Mouse (Mus musculus) CD4-positive, CD25-positive, alpha-beta regulatory T cell, adult 9 weeks (primary cell): ENCODE measurements around the gene Serpinb6b. TPM values are rescaled to one million over a fixed set of nuclear protein-coding genes. Genes with fewer than 3 reads are reported as not detected.

Source experiments
- polyA plus RNA-seq: library from polyadenylated mRNA; unstranded; fragments of 100-300 nt; shearing (Covaris generic); gene quantifications from one replicate; pipeline ENCODE4 v1.2.1, GENCODE M21; 2017

Gene Serpinb6b
- polyA plus RNA-seq: 21.7 TPM

DNA sequence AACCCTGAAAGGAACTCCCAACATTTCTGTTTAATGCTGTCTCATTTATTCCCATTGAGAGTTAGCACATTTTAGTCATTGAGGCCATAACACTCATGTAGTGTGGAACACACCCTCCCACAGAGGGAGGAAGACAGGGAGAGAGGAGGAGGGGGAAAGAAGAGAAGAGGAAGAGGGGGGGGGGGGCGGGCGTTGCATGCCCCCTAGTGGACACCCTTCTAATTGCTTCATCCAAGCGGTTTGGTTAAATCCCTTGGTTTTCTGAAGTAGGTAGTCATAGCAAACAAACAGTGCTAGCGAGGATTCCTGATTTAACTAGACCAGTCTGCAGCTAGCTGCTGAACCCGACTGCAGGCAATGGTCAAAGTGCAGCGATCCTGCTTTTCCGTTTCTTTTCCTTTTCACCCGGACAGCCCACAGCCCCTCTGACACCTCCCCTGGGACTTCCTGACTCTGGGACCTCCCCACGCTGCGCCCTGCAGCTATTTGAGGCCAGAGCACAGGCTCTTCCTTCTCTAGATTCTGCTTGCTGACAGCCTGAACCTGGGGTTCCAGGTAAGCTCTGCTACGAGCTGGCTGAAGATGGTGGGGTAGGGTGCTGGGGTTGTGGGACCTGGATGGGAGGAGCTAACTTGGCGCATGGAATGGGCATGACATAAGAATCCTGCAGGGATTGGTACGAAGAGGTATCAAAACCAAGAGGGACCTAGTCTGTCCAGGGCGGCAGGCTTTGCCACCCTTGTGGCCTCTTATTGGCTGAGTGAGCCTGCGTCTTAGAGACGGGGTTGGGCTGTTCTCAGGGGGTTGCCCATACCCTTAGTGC, at the start of gene Serpinb6b:
Gene Serpinb6b (plus strand): TSS at position 221 of the 823 bp plus-strand sequence.

DNA sequence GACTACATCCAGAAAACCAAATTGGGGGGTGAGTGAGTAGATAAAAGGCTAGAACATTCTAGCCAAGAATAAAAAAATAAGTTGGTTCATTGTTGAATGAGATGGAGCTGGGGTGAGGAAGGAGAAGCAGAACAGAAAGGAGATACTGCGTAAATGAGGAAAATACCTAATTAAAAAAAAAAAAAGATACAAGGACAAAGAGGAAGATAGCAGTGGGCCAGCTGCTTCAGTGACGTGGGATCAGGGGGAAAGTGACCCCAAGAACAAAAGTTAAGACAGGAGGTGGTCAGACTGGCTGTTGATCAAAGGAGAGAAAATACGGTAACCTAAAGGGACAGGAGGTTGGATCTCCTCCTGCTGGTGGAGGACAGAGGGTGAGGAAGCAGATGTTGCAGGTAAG, 37.9 kb downstream of the Serpinb6b start, which contains the start of gene Serpinb9:
Gene Serpinb9 (plus strand): TSS at position 301 of the 400 bp plus-strand sequence.

DNA sequence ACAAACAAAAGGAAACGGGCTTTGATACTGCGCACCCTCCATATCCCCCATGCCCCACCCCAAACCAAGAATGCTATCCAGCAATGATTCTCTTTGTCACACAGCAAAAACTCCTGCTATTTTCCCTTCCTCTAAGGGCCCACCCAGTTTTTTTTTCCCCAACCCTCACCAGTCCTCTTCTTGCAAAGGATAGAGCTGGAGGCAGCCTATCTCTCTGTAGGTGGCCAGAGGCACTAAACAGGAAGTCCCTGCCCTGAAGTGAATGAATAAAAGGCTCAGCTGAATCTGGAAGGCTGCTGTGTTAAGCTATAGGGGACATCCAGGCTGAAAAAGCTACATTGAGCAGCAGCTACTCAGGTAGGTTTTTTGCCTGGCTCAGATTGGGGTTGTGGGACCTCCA, 62.2 kb downstream of the Serpinb6b start, which contains the start of gene Serpinb9b:
Gene Serpinb9b (plus strand): TSS at position 173 of the 400 bp plus-strand sequence.

Other genes with a start within 250 kb of the Serpinb6b start
- gene Mylk4, start 181.3 kb upstream of the Serpinb6b start, polyA plus RNA-seq: not detected
- gene Wrnip1, start 163.2 kb upstream of the Serpinb6b start, polyA plus RNA-seq: 6.8 TPM
- not detected for gene D930007J09Rik, start 162.4 kb upstream of the Serpinb6b start, polyA plus RNA-seq
- gene Serpinb1a, start 114.0 kb upstream of the Serpinb6b start, polyA plus RNA-seq: 6.1 TPM
- gene Serpinb1c, start 67.0 kb upstream of the Serpinb6b start, polyA plus RNA-seq: not detected
- gene Serpinb9, start 38.0 kb downstream of the Serpinb6b start, polyA plus RNA-seq: 29.0 TPM
- not detected for gene Serpinb9b, start 62.2 kb downstream of the Serpinb6b start, polyA plus RNA-seq
- 0.17 TPM for gene Serpinb1b, start 113.4 kb downstream of the Serpinb6b start, polyA plus RNA-seq
- not detected for gene Serpinb9c, start 194.5 kb downstream of the Serpinb6b start, polyA plus RNA-seq
- gene Serpinb9d, start 227.8 kb downstream of the Serpinb6b start, polyA plus RNA-seq: not detected